Mouse (Mus musculus) liver, postnatal 0 days (tissue): ENCODE data around the gene Cmtm1.

Experiments
- CTCF ChIP-seq: sonication (generic); IDR thresholded peaks from 2 replicates; pipeline ENCODE4 v1.5.1; 2016; ENCODE audit warnings: antibody characterized with exemption, low read depth
- EP300 ChIP-seq: IDR thresholded peaks from 2 replicates; pipeline ENCODE4 v1.6.1; 2016; ENCODE audit warnings: antibody characterized with exemption, low read depth, mild to moderate bottlenecking

DNA sequence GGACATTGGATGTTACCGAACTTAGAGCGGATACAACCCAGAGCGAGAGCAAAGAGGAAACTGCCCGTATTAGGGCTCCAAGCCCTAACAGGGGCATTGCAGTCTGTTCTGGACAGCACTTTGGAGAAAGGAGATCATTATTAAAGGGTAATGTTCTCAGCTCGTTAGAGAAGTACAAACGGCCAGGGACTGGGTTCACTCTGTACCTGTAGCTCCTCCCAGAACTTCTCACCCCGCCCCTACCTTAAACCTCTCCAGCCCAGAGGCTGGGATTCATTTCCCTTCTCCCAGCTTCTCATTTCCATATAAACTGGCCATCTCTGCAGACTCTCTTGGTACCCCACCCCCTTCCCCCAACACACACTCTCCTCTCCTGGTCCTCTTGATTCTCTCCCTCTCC lies 58.5 kb downstream of the Cmtm1 start:
- no peak for TF ChIP-seq CTCF
- no peak for TF ChIP-seq EP300
